Mouse (Mus musculus) left cerebral cortex, adult 9 months (tissue): ENCODE measurements around the gene Man1c1.

Source experiments
- DNase-seq, 2 experiments: peaks; one replicate each; pipeline ENCODE4 v3.0.0; 2022; ENCODE audit warnings: low spot score in 2 of 2

Gene Man1c1

GRCm38 (mm10) chr4:134511730-134512129 lies 192.4 kb downstream of the Man1c1 start:
- DNase-seq = no peak
